Mouse (Mus musculus) ES-CJ7 (cell line): Measurements from ENCODE around the gene Terb1.

Source experiments
- DNase-seq: peaks from one replicate; pipeline ENCODE4 v3.0.0; 2011; ENCODE audit warnings: low read depth, low spot score

Terb1 gene

DNA sequence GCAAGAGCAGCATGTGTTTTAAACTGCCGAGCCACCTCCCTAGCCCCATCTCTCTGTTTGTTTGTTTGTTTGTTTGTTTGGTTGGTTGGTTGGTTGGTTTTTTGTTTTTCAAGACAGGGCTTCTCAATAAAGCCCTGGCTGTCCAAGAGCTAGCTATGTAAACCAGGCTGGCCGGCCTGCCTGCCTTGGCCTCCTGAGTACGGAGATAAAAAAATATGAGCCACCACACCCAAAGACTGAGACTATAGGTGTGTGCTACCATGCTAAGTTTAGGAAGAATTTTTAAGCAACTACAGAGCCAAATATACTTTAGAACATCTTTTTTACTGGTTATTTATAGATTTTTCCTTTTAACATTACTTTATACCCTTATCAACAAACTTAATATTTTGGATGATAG, 57.5 kb downstream of the Terb1 start:
- no peak for DNase-seq

DNA sequence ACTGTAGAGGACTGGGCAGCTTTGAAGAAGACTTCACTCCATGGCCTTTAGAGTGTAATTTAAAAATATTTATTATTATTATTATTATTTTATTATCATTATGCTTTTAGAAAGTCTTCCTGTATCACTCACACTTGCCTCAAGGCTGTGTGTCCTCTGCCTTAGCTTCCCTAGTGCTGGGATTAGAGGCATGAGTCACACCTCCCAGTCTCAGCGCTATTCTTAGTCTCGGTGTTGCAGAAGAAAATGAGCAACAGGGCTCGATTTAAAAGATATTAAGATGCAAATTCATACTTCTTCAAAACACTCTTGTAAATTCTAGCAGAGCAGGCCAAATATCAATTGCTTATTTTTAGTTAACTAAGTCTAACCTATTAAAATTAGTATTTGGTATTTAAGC, 60.9 kb downstream of the Terb1 start:
- no peak for DNase-seq

DNA sequence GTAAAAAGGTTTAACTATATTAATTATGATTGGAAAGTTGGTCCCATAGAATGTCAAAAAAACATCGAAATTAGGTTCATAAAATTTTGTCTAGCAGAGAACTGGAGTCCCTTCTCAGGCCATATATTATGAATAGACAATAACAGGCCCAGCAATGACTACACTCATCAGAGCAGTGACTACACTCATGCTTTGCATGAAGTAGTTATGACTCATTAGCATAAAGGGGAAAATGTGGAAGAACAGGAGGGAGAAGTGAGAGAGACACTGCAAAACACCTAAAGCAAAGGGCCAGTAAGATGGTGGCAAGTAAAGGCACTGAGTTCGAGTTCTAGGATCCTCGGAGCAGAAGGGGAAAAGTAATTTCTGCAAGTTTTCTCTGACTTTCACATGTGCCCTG, 63.7 kb downstream of the Terb1 start:
- DNase-seq, result no peak

DNA sequence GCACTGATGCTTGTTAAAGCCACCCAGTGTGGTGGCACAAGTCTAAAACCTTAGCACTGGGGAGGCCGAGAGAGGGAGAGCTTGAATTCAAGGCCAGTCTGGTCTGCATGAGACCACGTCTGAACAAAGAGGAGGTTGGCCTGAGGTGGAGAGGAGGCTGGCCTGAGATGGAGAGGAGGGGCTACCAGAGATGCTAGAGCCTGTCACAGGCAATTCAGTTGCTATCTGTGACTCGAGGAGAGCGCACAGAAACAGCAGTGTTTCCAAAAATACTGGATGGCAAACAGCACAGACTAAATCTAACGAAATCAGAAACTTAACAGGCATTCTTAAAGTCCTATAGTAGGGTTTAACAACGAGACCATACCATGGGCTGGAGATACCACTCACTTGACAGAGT, 64.5 kb downstream of the Terb1 start:
- no peak for DNase-seq

DNA sequence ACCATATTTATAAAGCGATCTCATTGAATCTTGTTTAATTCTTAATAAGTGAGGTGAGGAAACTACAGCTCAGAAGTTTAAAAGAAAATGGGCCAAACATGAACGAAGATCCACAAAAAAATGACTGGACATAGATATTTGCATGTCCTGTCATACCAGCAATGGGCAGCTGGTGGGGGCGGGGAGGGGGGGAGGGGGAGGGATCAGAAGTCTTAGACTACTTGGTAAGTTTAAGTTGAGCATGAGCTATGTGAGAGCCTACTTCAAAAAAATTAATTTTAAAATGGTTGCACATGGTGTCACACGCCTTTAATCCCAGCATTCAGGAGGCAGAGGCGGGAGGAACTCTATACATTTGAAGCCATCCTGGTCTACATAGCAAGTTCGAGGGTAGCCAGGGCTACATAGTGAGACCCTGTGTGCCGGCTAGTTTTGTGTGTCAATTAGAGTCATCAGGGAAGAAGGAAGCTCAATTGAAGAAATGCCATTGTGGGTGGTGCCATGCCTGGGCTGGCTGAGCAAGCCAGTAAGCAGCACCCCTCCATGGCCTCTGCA, 66.5 kb downstream of the Terb1 start:
- DNase-seq, result no peak

DNA sequence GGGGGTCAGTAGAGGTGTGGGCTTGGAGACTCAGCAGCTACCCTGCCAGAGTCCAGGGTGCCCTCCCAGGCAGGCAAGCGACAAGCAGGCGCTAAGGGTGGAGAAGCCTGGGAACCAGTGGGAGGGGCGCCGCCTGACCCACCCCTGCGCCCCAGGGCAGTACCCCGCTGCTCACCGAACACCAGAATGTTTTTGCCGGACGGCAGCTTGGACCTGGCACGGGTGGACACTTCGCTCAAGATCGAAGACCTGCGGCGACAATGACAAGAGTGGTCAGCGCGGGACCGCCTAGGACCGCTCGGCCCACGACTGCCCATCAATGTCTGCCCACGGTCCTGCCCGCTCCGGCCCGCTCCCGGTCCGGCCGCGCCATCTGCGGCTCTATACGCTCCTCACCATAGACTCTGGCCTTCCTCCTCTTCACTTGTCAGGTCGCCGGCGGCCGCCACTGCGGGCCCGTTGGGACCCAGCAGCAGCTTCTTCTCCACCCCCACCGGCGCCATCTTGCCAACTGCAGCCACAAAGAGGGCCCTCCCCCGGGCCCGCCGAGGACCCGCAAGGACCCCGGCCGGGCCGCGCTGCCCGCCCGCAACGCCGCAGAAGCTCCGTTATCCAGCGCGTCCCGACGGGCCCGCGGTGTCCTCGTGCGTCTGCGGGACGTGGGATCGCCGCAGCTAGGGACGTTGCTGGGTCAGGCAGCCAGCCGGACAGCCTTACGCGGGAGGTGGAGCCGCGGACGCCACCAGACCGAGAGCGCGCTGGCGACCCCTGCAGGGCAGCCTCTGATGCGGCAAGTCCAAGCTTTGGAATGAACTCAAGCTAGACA, 67.2 kb downstream of the Terb1 start, which contains the start of gene Dync1li2:
Gene Dync1li2 (minus strand): TSS at position 749 of the 826 bp plus-strand sequence.
- DNase-seq, result peak; percentile 90

DNA sequence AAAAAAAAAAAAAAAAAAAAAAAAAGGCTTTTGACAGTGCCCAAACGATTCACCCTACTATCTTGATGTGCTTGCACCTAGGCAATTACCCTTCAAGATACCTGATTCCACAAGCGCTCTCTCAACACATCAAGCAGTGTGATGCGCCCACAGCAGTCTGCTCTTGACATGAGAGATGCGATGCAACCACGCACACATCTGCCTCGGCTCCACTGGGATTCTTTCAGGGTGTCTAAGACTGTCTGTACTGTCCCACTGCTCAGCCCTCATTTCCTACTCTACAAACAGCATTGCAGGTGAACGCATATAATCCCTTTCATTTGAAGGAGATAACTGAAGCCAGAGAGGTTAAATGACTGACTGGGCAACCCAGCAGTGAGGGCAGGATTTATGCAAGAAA, 68.1 kb downstream of the Terb1 start:
- no peak for DNase-seq

DNA sequence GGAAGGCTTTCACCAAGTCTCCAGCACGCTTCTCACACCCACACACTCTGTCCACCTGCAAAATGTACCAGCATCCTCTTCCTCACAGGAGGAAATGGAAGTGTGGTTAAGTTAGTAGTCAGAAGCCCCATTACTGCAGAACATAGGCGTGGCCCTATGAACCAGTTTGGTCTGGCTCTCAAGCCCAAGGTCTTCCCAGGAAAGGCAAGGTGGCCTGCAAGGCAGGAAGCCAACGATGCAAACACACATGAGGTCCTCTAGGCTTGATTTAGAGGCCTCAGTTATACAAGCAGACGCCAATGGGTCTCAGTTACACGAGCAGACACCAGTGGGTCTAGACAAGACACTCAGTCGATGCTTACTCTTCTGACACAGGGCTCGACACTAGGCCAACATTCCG, 70.2 kb downstream of the Terb1 start:
- peak; percentile 67 for DNase-seq

DNA sequence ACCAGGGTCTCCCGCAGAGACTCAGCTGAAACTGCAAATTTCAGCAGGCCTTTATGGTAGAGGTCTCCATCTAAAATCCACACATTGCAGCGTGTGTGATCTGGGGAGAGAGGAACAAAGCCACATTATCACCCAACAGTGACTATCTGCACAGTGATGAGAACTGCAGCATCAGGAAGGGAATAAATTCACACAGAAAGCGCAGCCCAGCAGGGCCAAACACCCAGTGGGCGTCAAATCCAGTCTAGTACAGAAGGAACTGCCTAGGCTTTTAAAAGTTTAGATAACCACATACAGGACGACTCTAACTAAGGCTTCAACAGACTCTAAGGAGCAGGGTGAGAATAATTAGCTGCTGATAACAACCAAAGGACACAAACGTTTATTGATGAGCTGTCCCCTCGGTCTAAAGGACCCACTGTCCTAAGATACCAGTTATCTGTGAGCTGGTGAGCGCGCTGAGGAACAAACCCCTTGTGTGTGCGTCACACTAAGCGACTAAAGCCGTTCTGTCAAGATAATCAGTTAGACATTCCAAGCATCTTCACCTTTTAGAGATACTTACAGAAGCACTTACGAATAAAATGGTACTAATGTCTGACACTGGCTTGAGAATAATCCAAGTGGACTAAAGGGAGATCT, 72.1 kb downstream of the Terb1 start:
- no peak for DNase-seq

DNA sequence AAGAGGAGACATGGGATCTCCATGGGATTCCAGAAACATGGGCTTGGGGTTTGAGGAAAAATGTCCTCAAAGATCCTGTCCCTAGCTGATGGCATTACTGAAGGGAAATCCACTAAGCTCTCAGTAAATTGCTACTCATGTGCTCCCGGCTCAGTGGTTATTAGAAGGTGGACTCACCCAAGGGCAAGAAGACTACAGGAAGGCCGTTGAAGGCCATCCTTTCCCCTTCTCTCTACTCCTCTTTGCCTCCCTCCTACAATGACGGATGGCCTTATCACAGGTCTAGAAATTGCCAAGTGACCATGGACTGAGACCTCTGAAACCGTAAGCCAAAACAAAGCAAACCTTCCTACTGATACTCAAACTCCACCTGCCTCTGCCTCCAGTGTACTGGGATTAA, 73.1 kb downstream of the Terb1 start:
- no peak for DNase-seq

DNA sequence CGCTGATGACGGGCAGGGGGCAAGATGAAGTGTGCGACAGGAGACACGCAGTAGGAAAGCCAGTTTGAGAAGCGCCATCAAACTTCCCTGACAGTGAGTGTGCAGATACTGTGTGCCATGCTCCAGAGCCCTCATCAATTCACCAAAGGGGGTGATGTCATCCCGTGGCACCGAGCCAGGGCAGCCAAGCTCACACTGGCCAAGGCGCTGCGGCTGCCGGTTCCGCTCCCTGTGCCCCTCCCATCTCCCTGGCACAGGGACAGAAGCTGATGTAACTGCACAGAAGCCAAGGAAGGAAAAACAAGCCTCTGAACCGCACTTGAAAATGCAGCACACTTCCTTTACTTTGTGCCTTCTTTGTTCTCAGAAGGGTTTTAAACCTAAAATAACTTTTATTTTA, 73.7 kb downstream of the Terb1 start:
- no peak for DNase-seq

DNA sequence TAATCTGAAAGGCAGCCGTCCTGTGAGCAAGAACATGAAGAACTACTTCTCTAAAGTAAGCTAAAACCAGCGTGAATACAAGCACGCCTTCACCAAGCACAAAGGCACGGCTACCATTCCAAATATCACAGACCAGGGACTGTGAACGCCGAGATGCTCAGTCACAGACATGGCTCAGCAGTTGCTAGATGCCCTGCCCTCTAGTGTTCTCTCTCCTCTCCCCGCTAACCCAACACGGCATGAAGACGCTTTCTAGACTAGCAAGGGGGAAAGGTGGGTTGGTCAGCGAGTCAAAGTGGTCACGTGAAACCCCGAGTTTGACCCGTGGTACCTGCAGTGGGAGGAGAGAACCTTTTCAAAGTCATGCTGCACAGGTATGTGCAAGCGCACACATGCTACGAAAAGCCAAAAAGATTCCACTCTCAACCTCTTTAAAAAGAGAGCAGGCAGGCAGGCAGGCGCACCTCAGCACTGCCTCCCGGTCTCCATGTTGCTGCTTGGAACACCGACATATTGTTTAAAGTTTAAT, 74.8 kb downstream of the Terb1 start:
- DNase-seq, result peak; percentile 74

DNA sequence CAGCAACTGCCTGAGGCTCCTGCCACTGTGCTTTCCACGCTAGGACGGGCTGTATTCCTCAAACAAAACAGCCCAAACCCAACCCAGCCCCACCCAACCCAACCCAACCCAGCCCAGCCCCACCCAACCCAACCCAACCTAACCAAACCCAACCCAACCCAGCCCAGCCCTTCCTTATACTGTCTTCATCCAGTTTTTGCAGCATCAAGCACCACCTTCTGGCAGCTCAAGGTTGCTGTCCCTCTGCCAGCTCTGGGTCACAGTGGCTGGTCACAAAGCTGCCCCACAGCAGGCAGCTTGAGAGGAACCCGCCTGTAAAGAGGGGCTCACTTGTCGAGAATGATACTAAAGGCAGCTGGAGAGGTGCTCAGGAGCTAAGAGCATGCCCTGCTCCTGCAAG, 75.4 kb downstream of the Terb1 start:
- peak; percentile 65 for DNase-seq

DNA sequence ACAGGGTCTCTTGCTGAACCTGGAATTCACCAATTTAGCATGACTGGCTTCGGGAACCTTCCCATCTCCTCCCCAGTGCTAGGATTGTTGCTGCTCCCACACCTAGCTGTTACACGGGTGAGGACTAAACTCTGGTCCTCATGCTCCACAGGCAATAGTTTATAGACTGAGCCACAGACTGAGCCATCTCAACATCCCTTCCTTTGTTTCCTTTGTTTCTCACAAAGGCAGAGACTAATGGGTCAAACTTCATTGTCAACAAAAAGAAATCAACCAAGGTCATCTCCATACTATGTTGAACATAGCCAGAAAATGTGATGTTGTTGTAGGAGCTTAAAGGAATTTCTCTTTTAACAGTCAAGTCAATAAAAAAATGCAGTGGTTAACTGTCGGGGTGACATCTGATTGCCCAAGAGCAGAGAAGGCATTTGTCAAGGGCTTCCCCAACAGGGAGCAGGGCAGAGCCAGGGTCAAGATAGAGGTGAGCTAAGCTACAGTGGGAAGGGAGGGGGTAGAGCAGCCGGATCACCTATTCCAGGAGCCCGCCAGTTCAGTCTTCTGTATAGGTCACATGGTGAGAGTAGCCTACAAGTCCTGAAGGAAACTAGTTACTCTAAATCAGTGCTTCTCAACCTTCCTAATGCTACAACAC, 76.4 kb downstream of the Terb1 start:
- peak; percentile 56 for DNase-seq

DNA sequence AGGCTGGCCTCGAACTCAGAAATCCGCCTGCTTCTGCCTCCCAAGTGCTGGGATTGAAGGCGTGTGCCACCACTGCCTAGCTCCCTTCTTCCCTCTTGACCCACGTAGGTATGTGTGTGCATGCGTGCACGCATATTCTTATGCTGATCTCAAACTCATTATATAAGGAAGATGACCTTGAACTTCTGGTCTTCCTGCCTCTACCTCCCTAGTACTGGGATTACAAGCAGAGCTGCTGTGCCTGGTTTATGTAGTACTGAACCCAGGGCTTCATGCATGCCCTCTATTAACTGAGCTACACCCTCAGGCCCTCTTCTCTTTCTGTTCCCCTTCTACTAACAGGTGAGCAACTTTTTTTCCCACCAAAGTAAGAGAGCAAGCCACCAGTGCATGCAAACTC, 77.1 kb downstream of the Terb1 start:
- no peak for DNase-seq

DNA sequence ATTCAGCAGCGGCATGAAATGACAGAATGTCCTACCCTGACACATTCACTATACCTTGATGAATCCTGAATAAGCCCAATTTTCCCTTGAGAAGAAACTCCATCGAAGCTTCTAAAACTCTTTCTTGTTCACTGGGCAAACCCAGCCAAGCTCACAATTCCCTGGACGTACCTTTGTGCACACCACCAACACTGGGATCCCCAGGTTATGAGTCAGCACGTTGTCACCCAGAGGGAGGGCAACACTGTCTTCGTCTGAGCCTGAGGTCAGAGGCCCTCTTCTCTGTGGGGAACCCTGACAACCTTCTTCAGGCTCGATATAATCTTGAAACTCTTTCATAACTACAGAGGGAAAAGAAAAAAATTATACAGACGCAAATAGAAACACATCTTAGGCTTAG, 79.5 kb downstream of the Terb1 start:
- DNase-seq, result no peak

DNA sequence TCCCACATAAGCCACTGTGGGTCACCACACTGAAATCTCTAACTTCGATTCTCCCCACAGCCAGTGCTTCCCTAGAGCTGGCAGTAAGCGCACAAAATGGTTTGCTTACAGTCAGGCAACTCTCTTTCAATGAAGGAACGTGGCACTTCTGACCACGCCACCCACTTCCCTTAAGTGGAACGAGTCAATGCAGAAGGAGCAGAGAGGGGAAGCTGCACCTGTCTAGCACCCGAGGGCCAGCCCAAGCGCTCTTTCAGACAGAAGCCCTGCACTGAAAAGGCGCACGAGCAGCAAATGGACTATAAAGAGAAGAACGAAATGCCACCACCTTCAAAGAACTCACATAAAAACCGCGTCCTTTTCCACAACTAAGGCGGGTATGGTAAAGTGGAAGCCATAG, 82.0 kb downstream of the Terb1 start:
- no peak for DNase-seq

DNA sequence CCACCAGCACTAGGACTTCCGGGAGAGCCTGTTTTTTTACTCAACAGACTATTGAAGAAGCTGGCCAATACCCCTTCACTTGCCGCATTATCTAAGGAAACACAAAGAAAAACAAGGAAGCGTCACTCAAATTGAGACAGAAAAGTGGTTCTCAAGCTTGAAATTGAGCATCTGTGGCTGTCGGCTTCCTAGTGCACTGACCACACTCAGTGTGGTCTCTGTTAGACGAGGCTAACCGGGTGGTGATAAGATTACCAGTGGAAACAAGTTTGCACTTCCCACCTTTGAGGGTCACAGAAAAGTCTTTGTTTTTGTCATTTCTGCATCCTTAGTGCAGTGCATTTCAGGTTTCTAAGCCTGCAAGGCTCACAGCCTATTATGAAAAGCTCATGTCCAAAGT, 87.4 kb downstream of the Terb1 start:
- DNase-seq, result no peak

DNA sequence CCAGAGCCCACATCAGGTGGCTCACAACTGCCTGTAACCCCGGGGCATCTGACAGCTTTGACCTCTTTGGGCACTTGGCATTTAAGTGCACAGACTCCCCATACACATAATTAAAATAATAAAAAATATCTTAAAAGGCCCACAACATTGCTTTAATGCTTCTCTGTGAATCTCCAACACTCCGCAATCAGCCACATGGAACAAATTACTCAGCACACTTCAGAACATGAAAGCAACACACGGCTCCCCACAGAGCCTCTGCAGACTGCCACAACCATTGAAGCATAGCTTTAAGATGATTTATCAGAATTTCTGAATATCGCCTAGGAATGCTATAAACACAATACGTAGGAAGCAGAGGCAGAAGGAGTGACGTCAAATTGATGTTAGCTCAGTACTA, 93.7 kb downstream of the Terb1 start:
- DNase-seq, result no peak

DNA sequence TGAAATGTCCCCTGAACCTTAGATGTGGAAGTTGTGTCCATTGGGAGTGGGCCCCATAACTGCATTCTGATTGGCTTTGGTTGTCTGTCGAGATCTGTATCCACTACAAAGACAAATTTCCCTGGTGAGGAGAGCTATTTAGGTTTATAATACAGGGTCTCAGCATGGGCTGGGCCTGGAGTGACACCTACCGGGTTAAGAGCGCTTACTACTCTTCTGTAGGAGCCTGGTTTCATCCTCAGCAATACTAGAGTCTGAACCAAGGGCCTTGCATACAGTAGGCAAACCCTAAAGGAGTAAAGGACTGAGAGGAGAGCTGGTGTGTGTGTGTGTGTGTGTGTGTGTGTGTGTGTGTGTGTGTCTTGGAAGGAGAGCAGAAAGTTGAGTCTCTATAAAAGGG, 95.5 kb downstream of the Terb1 start:
- DNase-seq, result no peak

DNA sequence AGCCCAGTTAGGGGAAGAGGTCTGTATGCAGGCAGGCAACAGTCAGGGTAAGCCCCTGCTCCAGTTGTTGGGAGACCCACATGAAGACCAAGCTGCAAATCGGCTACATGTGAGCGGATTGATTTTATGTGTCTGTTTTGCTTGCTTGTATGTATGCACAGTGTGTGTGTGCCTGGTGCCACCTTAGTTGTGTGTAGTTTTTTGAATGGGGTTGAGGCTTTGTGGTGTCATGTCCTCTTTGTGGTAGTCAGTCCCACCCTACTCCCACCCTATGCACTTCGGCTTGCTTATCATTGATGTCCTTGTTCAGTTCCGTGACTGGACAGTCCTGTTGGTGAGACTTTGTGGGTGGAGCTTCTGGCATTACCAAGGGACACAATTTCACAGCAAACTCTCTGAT, 95.9 kb downstream of the Terb1 start:
- no peak for DNase-seq

DNA sequence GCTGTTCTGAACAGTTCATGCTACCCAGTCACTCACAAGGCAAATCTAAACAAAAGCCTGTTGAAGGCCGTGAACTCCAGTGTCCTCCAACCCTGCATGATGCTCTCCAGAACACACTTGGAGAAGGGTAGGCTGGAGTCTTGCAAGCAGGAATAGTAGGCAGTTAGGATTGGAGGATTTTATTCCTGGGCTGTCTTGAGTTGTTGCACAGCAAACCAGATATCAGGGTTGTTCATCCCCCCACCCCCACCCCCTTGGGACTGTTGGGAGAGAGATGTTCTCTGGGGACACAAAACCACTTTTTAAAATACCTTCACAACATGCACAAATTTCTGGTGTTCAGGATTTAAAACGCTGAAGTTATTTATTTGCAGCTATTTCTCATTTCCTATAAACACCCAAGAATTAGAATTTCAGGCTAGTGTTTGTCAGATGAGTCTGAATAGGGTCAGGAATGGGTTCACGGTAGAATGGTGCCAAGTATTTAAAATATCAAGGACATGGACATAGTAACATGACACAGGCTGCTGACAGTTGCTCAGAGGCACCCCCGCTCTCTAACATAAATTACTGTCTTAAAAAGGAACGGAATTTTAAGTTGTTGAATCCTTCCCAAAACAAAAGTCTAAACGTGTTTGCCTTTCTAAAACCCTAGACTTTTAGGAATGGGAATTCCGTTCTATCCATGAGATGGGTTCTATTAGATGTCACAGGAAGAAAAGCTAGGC, 96.7 kb downstream of the Terb1 start:
- no peak for DNase-seq
